Mouse (Mus musculus) lung, postnatal 10 days (tissue): Measurements from ENCODE around the gene Trappc3l.

Experiments used
- DNase-seq: peaks from one replicate; pipeline ENCODE4 v3.0.0; 2021

Gene Trappc3l

GRCm38 (mm10) chr10:34095964-34096363 lies 58.6 kb downstream of the Trappc3l start:
- DNase-seq: peak; percentile 8

GRCm38 (mm10) chr10:34096418-34096883 lies 59.1 kb downstream of the Trappc3l start, which contains the start of gene Calhm5:
TSS of gene Calhm5 (minus strand) at chr10:34096519.
- DNase-seq: peak; percentile 87

GRCm38 (mm10) chr10:34110863-34111465 lies 73.6 kb downstream of the Trappc3l start:
- no peak for DNase-seq

- no peak for DNase-seq
Measured at GRCm38 (mm10) chr10:34111964-34112738, 74.8 kb downstream of the Trappc3l start.

- DNase-seq: no peak
Measured at GRCm38 (mm10) chr10:34117131-34117530, 79.7 kb downstream of the Trappc3l start.

- DNase-seq: no peak
Measured at GRCm38 (mm10) chr10:34117770-34118169, 80.4 kb downstream of the Trappc3l start.

- no peak for DNase-seq
Measured at GRCm38 (mm10) chr10:34118421-34118820, 81.0 kb downstream of the Trappc3l start.

GRCm38 (mm10) chr10:34127392-34128378 lies 90.3 kb downstream of the Trappc3l start, which contains the start of gene Calhm6:
TSS of gene Calhm6 (minus strand) at chr10:34127984.
- DNase-seq: peak; percentile 38

- peak; percentile 69 for DNase-seq
Measured at GRCm38 (mm10) chr10:34128391-34128790, 91.0 kb downstream of the Trappc3l start.

GRCm38 (mm10) chr10:34131356-34131755 lies 94.0 kb downstream of the Trappc3l start:
- DNase-seq: no peak

- no peak for DNase-seq
Measured at GRCm38 (mm10) chr10:34136432-34136831, 99.0 kb downstream of the Trappc3l start.

GRCm38 (mm10) chr10:34138027-34138426 lies 100.6 kb downstream of the Trappc3l start:
- no peak for DNase-seq

- DNase-seq: no peak
Measured at GRCm38 (mm10) chr10:34139768-34140167, 102.4 kb downstream of the Trappc3l start.

- no peak for DNase-seq
Measured at GRCm38 (mm10) chr10:34141693-34142092, 104.3 kb downstream of the Trappc3l start.

- no peak for DNase-seq
Measured at GRCm38 (mm10) chr10:34149772-34150171, 112.4 kb downstream of the Trappc3l start.

- DNase-seq: no peak
Measured at GRCm38 (mm10) chr10:34150454-34150853, 113.1 kb downstream of the Trappc3l start.

GRCm38 (mm10) chr10:34151827-34152226 lies 114.4 kb downstream of the Trappc3l start:
- DNase-seq: peak; percentile 41

GRCm38 (mm10) chr10:34155796-34156554 lies 118.6 kb downstream of the Trappc3l start:
- no peak for DNase-seq
